Mouse (Mus musculus) bone marrow, adult 2 months (tissue): ENCODE data around the gene Slc5a3.

Experiments used
- CTCF ChIP-seq: fragments of 200-500 bp; IDR thresholded peaks from 2 replicates; pipeline ENCODE4 v1.5.1; 2011; ENCODE audit warnings: low read length, control low read depth; ENCODE audit not compliant: control insufficient read depth, insufficient read depth
- POLR2A ChIP-seq: fragments of 200-500 bp; IDR thresholded peaks from 2 replicates; pipeline ENCODE4 v1.6.1; 2011; ENCODE audit warnings: low read depth, mild to moderate bottlenecking, control low read depth, low read length, borderline replicate concordance; ENCODE audit not compliant: control insufficient read depth

DNA sequence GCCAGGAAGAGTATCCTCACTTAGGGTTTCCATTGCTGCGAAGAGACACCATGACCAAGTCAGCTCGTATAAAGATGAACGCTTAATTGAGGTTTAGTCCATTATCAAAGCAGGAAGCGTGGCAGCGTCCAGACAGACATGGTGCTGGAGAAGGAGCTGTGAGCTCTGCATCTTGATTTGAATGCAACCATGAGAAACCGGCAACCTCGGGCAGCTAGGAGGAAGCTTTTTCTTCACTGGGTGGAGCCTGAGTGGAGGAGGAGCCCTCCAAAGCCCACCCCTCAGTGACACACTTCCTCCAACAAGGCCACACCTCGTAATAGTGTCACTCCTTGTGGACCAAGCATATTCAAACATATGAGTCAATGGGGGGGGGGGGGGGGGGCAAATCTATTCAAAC is 71.7 kb downstream of the Slc5a3 start:
- TF ChIP-seq POLR2A: no peak
- TF ChIP-seq CTCF: no peak
